Mouse (Mus musculus) common myeloid progenitor, adult 5-6 weeks (primary cell): ENCODE measurements around the gene Pex7. TPM values are rescaled to one million over a fixed set of nuclear protein-coding genes. Genes with fewer than 3 reads are reported as not detected.

Experiments
- ATAC-seq: replicated peaks from 2 replicates; pipeline ENCODE4 v1.8.0; 2016; ENCODE audit warnings: low read depth, mild to moderate bottlenecking, moderate TSS enrichment, inconsistent platforms; ENCODE audit not compliant: poor library complexity, severe bottlenecking
- total RNA-seq: library from RNA; stranded (forward); fragments of 200-1000, 187-1606 nt; gene quantifications from 2 replicates; pipeline ENCODE4 v1.2.3, GENCODE M21; 2017

Pex7 gene
- total RNA-seq, 1 experiment from 2014 or later, result 15.3 TPM

DNA sequence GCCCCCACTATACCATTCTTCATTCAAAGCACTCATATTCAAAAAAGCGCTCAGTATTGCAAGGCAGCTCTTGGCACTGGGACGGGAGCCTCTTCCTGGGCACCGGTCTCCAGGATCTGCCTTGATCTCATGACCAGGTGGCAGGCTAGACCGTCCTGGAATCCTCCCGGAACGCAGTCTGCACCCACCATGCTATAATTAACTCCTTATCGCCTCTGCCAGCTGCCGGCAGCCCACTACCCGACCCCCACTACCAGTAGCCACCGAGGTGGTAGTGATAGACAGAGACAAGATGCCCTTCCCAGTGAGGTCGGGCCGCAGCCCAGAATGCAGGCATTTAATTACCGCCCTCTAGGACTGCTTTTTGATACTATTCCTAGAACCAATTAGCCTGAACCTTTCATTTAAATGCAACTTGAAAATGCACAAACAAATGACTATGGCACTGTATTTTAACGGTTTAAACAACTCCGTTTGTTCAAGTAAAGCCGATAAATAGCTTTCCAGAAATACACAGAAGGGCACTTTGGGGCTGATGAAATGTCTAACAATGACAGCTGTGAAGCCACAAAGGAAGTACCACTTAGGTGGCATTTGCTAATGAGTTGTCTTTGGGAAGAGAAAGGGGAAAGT lies 88.7 kb downstream of the Pex7 start:
- ATAC-seq, result 0 out of 2 replicates have a peak, but pooled peaks have one; percentile 7

DNA sequence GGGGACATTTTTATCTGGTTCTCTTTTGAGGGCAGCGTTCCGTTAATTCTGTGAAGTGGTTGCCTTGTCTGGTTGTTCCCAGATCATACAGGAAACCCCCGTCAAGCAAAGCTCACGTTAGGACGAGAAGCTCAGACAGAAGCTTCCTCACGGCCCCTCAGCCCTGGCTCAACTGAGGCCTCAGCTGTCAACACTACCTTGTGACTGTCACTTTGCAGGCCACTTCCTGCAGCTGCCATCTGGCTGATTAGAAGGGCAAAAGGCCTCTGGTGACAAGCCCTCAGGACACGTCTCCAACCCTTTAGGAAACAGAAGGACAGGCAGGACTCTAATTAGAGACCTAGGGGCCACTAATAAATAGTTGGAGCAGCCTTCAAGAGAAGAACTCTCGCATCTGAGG lies 92.1 kb downstream of the Pex7 start:
- ATAC-seq, result peak; percentile 80

DNA sequence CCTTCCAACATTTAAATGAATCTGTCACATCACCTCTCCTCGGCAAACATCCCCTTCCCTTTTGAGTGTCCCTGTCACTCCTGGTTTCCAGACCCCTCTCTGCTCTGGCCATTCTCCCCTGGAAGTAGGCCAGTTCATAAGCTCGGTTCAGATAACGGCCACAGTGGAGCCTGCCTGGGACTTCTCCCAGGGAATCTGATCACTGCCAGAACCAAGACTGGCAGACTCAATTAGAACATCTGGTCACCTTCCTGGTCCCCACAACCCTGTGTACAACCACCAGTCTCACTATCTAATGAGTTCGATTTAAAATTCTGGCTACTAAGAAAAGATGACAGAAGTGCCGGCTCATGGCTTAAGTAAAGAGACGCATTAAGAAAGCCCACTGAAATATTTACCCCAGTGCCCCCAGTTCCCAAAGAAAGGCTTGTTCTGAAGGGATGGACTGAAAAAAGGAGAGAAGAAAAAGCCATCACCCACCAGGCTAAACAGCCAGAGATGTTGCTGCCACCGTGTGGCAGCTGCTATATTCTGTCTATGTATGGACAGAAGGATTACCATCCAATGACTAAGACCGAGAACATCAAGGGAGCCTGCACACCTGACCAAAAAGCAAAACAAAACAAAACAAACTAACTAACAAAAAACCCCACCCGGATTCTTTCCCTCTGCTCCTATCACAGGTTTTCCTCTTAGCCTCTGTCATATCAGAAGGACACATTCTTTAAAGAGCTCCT lies 95.9 kb downstream of the Pex7 start:
- ATAC-seq, result peak; percentile 43; the same call in 1 of the 2 replicates

DNA sequence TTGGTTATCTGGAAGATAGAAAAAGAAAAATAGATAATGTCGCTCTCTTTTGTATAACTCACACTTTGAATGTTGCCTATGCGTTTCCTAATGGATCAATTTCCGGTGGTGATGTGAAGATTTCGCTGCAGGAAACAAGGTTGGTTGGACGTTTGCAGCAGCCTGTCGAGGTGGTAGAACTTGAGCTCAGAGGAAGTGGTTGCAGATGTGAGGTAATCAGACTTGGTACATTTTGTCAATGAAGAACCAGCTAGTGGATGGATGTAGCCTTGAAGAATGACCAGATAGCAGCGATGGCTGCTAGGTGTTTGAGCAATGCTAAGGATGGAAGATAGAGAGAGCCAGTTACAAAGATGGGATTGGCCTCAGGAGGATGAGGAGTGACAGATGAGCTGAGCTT lies 102.7 kb downstream of the Pex7 start:
- 0 out of 2 replicates have a peak, but pooled peaks have one; percentile 15 for ATAC-seq

Other genes starting within 250 kb of the Pex7 start
- 1.4 and 1.6 TPM in 2 replicates for gene Il20ra, start 195.1 kb downstream of the Pex7 start, total RNA-seq
- gene Slc35d3, start 56.2 kb downstream of the Pex7 start, total RNA-seq, result 5.8 and 7.0 TPM in 2 replicates
- 19.0 and 22.0 TPM in 2 replicates for gene Map3k5, start 26.8 kb upstream of the Pex7 start, total RNA-seq
- 47.9 and 49.1 TPM in 2 replicates for gene Map7, start 240.8 kb upstream of the Pex7 start, total RNA-seq